Mouse (Mus musculus): ENCODE measurements at regions not wholly inside any gene's neighbourhood (a gene's known extent, or its start where the extent isn't known, plus 50 kb on each side); places are given as distances from the start of the nearest gene placed in this dataset.

DNA sequence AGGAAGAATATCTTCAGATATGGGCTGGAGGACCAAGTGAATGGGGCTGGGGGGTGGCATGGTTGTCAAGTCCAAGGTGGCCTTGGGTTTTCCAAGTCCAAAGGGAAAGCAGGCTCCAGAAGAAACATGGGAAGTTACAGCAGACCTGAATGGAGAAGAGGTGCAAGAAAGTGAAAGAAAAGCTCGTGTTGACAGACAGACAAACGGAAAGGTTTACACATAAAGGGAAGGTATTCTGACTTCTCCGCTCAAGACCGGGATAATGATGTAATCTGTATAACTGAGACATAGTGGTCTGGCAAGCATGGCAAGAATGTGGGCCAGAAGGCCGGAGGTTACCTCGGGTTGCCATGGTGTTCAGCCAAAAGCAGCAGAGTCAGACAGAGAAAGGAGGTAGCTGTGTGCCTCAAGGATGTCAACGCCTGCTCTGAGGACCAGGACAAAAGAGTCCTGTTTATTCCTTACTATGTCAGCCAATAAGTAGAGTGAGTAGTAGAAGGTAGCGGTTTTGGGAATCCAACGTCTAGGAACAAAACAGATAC, 50.8 kb upstream of the Elk3 start:
- Histone ChIP-seq H3K4me2 (replicated peaks; ENCODE audit: low read depth, low read length) (no peak overlapping the region), H3K9me3 (ENCODE audit: control insufficient read depth, low read depth, low read length) (no peaks in the 10 kb centered on the region), H3K27me3 (ENCODE audit: control insufficient read depth, insufficient read depth, low read length) (no peaks in the 10 kb centered on the region), H3K4me1 (ENCODE audit: control insufficient read depth, insufficient read depth, low read length) (no peaks in the 10 kb centered on the region), H3K4me3 (ENCODE audit: low read depth, low read length) (no peak overlapping the region), H3K36me3 (ENCODE audit: control insufficient read depth, insufficient read depth, low read length) (no peaks in the 10 kb centered on the region), H3K27ac (ENCODE audit: low read length) (no peak overlapping the region), H3K9ac (replicated peaks; ENCODE audit: low read depth, low read length) (no peak overlapping the region)
- WGBS, result 69% methylated on average over 9 of the region's 9 CpGs
- ATAC-seq (ENCODE audit: insufficient number of reproducible peaks, insufficient read depth, low FRiP score, low read depth), result no peak

DNA sequence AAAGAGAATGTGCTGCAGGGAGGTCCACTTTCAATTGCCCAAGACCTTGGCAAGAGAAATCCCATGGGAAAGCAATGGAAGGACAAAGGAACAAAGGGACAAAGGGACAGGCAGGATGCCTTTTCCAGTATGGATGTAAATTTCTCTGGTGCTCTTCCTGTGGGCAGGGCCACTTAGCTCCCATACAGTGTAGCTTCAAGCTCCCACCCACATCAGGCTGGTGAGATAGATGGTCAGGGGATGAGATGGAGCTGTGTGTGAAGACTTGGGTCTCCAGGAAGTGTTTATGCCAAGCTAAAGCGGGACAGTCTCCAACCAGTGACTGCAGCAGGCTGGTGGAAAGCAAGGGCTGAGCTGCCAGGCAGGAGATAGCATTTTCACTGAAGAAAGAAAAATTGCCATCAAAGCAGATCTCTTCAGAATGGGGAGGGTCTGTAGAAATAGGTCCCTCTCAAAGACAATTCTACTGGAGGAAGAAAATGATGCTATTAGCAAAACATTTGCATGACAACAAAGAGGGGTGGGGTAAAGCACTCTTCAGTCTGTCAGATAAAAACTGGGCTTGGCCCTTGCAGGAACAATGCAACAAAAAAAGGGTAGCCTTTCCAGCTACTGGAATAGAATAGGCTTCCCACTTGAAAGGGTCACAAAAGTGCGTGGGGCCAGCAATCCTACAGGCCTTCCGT, 53.3 kb upstream of the Elk3 start:
- H3K4me1 ChIP-seq (ENCODE audit: control insufficient read depth, insufficient read depth, low read length), result no peaks in the 10 kb centered on the region
- no peaks in the 10 kb centered on the region for H3K36me3 ChIP-seq (ENCODE audit: control insufficient read depth, insufficient read depth, low read length)
- no peak for ATAC-seq (ENCODE audit: insufficient number of reproducible peaks, insufficient read depth, low FRiP score, low read depth)
- H3K4me3 ChIP-seq (ENCODE audit: low read depth, low read length), result no peak overlapping the region
- H3K27ac ChIP-seq (ENCODE audit: low read length), result no peak overlapping the region
- H3K9me3 ChIP-seq (ENCODE audit: control insufficient read depth, low read depth, low read length), result no peaks in the 10 kb centered on the region
- H3K27me3 ChIP-seq (ENCODE audit: control insufficient read depth, insufficient read depth, low read length), result no peaks in the 10 kb centered on the region
- no peak overlapping the region for H3K9ac ChIP-seq (replicated peaks; ENCODE audit: low read depth, low read length)
- no peak overlapping the region for H3K4me2 ChIP-seq (replicated peaks; ENCODE audit: low read depth, low read length)
- 50% methylated on average over 3 of the region's 3 CpGs for WGBS

DNA sequence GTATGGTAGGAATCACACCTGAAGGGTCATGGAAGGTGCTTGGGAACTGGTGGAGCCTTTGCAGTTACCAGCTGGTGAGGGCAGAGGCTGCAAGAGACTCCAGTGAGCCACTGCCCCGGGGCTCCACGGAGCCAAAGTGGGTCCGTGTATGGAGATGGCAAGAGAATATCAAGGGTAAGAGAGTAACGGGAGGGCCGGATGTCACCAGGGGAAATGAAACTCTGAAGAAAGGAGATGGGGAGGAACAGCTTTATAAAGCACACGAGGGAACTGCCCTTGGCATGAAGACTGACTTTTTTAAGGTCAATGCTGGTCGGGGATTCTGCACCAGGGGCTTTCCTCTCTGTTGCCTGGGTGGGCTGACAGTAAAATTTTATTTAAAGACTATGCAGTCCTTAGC, 53.9 kb upstream of the Elk3 start:
- Histone ChIP-seq H3K9me3 (ENCODE audit: control insufficient read depth, low read depth, low read length) (no peaks in the 10 kb centered on the region), H3K4me3 (ENCODE audit: low read depth, low read length) (no peak overlapping the region), H3K27ac (ENCODE audit: low read length) (no peak overlapping the region), H3K27me3 (ENCODE audit: control insufficient read depth, insufficient read depth, low read length) (no peaks in the 10 kb centered on the region), H3K9ac (replicated peaks; ENCODE audit: low read depth, low read length) (no peak overlapping the region), H3K4me1 (ENCODE audit: control insufficient read depth, insufficient read depth, low read length) (no peaks in the 10 kb centered on the region), H3K36me3 (ENCODE audit: control insufficient read depth, insufficient read depth, low read length) (no peaks in the 10 kb centered on the region), H3K4me2 (replicated peaks; ENCODE audit: low read depth, low read length) (no peak overlapping the region)
- 84% methylated on average over 7 of the region's 7 CpGs for WGBS
- ATAC-seq (ENCODE audit: insufficient number of reproducible peaks, insufficient read depth, low FRiP score, low read depth), result no peak

- no peaks in the 10 kb centered on the region for H3K9me3 ChIP-seq (ENCODE audit: control insufficient read depth, low read depth, low read length)
- H3K4me2 ChIP-seq (replicated peaks; ENCODE audit: low read depth, low read length), result no peak overlapping the region
- no peak overlapping the region for H3K9ac ChIP-seq (replicated peaks; ENCODE audit: low read depth, low read length)
- H3K27ac ChIP-seq (ENCODE audit: low read length), result no peak overlapping the region
- no peak overlapping the region for H3K4me3 ChIP-seq (ENCODE audit: low read depth, low read length)
- ATAC-seq (ENCODE audit: insufficient number of reproducible peaks, insufficient read depth, low FRiP score, low read depth), result no peak
- H3K4me1 ChIP-seq (ENCODE audit: control insufficient read depth, insufficient read depth, low read length), result no peaks in the 10 kb centered on the region
- 66% methylated on average over 6 of the region's 6 CpGs for WGBS
- H3K27me3 ChIP-seq (ENCODE audit: control insufficient read depth, insufficient read depth, low read length), result no peaks in the 10 kb centered on the region
- H3K36me3 ChIP-seq (ENCODE audit: control insufficient read depth, insufficient read depth, low read length), result no peaks in the 10 kb centered on the region
These were observed 54.4 kb upstream of the Elk3 start for GRCm38 (mm10) chr10:93365318-93365717.

- WGBS, result 83% methylated on average over 5 of the region's 5 CpGs
- Histone ChIP-seq H3K27me3 (ENCODE audit: control insufficient read depth, insufficient read depth, low read length) (no peaks in the 10 kb centered on the region), H3K4me2 (replicated peaks; ENCODE audit: low read depth, low read length) (no peak overlapping the region), H3K9me3 (ENCODE audit: control insufficient read depth, low read depth, low read length) (no peaks in the 10 kb centered on the region), H3K9ac (replicated peaks; ENCODE audit: low read depth, low read length) (no peak overlapping the region), H3K4me3 (ENCODE audit: low read depth, low read length) (no peak overlapping the region), H3K4me1 (ENCODE audit: control insufficient read depth, insufficient read depth, low read length) (no peaks in the 10 kb centered on the region), H3K36me3 (ENCODE audit: control insufficient read depth, insufficient read depth, low read length) (no peaks in the 10 kb centered on the region), H3K27ac (ENCODE audit: low read length) (no peak overlapping the region)
- ATAC-seq (ENCODE audit: insufficient number of reproducible peaks, insufficient read depth, low FRiP score, low read depth), result no peak
These were observed 54.9 kb upstream of the Elk3 start for GRCm38 (mm10) chr10:93365824-93366223.

DNA sequence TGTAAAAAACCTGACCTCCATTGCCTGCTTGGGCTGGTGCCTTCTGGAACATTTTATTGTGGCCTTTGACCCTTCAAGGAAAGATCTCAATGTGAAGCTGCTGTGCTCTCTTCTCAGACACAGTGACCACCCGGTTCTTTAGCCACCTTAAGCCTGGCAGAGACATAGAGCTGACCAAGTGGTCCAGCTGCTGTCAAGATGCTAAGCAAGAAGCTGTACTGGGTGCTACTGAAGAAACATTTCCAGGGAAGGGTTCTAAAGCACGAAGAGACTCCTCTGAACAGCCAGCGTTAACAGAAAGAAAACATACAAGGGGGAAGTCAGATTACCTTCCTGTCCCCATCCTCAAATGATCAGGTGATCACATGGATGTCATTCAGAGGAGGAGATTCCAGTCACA, 58.8 kb upstream of the Elk3 start:
- no peaks in the 10 kb centered on the region for H3K4me1 ChIP-seq (ENCODE audit: control insufficient read depth, insufficient read depth, low read length)
- no peak overlapping the region for H3K27ac ChIP-seq (ENCODE audit: low read length)
- H3K9me3 ChIP-seq (ENCODE audit: control insufficient read depth, low read depth, low read length), result no peaks in the 10 kb centered on the region
- H3K9ac ChIP-seq (replicated peaks; ENCODE audit: low read depth, low read length), result no peak overlapping the region
- no peaks in the 10 kb centered on the region for H3K27me3 ChIP-seq (ENCODE audit: control insufficient read depth, insufficient read depth, low read length)
- no peaks in the 10 kb centered on the region for H3K36me3 ChIP-seq (ENCODE audit: control insufficient read depth, insufficient read depth, low read length)
- no peak overlapping the region for H3K4me2 ChIP-seq (replicated peaks; ENCODE audit: low read depth, low read length)
- WGBS, result 74% methylated on average over 3 of the region's 3 CpGs
- ATAC-seq (ENCODE audit: insufficient number of reproducible peaks, insufficient read depth, low FRiP score, low read depth), result no peak
- no peak overlapping the region for H3K4me3 ChIP-seq (ENCODE audit: low read depth, low read length)

DNA sequence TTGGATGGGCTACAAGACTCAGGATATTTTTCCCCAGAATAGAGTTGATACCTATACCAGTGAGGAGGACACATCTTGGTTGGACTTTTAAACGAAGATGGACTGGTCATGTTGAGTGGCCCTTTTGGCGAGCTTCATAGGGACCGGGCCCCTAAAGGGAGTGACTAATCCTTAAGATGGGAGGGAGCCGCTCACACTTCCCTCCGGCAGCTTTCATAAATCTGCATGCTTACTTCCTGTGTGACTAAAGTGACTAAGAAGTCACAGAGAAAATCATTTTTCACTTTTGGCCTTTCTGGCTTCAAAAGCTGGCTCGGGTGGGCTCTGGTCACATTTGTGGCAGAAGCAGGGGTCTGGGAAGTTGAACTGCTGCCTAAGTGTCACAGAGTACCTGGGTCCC, 59.4 kb upstream of the Elk3 start:
- Histone ChIP-seq H3K4me3 (ENCODE audit: low read depth, low read length) (no peak overlapping the region), H3K9me3 (ENCODE audit: control insufficient read depth, low read depth, low read length) (no peaks in the 10 kb centered on the region), H3K9ac (replicated peaks; ENCODE audit: low read depth, low read length) (no peak overlapping the region), H3K27ac (ENCODE audit: low read length) (no peak overlapping the region), H3K27me3 (ENCODE audit: control insufficient read depth, insufficient read depth, low read length) (no peaks in the 10 kb centered on the region), H3K36me3 (ENCODE audit: control insufficient read depth, insufficient read depth, low read length) (no peaks in the 10 kb centered on the region), H3K4me2 (replicated peaks; ENCODE audit: low read depth, low read length) (no peak overlapping the region), H3K4me1 (ENCODE audit: control insufficient read depth, insufficient read depth, low read length) (no peaks in the 10 kb centered on the region)
- WGBS, result 66% methylated on average over 6 of the region's 6 CpGs
- no peak for ATAC-seq (ENCODE audit: insufficient number of reproducible peaks, insufficient read depth, low FRiP score, low read depth)

DNA sequence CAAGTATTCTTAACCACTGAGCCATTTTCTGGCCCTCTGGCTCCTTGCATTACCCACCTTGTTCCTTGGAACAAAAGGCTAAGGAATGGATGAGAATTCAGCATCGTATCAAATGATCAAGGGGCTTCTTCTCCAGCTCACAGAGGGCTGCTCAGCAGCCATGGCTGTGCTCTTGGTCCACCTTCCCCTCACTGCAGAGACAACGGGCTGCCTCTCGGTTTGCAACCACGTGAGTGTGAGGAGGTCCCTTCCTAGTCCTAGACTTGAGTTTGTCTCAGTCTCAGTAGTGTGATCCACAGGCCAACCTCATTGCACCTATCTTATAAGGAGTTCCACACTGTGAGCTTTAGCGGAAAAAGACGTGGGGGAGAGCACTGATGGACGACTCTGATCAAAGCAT, 61.3 kb upstream of the Elk3 start:
- H3K4me2 ChIP-seq (replicated peaks; ENCODE audit: low read depth, low read length), result no peak overlapping the region
- WGBS, result 77% methylated on average over 7 of the region's 7 CpGs

GRCm38 (mm10) chr10:93373265-93373664, 62.3 kb upstream of the Elk3 start:
- Histone ChIP-seq H3K27ac (ENCODE audit: low read length) (no peak overlapping the region), H3K27me3 (ENCODE audit: control insufficient read depth, insufficient read depth, low read length) (no peaks in the 10 kb centered on the region)
- WGBS, result 87% methylated on average over 5 of the region's 5 CpGs

More for the DNA sequence above, 61.3 kb upstream of the Elk3 start:
- H3K9me3 ChIP-seq (ENCODE audit: control insufficient read depth, low read depth, low read length), result no peaks in the 10 kb centered on the region
- H3K27me3 ChIP-seq (ENCODE audit: control insufficient read depth, insufficient read depth, low read length), result no peaks in the 10 kb centered on the region
- H3K36me3 ChIP-seq (ENCODE audit: control insufficient read depth, insufficient read depth, low read length), result no peaks in the 10 kb centered on the region
- H3K27ac ChIP-seq (ENCODE audit: low read length), result no peak overlapping the region
- H3K4me1 ChIP-seq (ENCODE audit: control insufficient read depth, insufficient read depth, low read length), result no peaks in the 10 kb centered on the region
- no peak for ATAC-seq (ENCODE audit: insufficient number of reproducible peaks, insufficient read depth, low FRiP score, low read depth)
- H3K4me3 ChIP-seq (ENCODE audit: low read depth, low read length), result no peak overlapping the region
- H3K9ac ChIP-seq (replicated peaks; ENCODE audit: low read depth, low read length), result no peak overlapping the region

More at GRCm38 (mm10) chr10:93373265-93373664, 62.3 kb upstream of the Elk3 start:
- Histone ChIP-seq H3K36me3 (ENCODE audit: control insufficient read depth, insufficient read depth, low read length) (no peaks in the 10 kb centered on the region), H3K9me3 (ENCODE audit: control insufficient read depth, low read depth, low read length) (no peaks in the 10 kb centered on the region), H3K4me1 (ENCODE audit: control insufficient read depth, insufficient read depth, low read length) (no peaks in the 10 kb centered on the region), H3K4me3 (ENCODE audit: low read depth, low read length) (no peak overlapping the region), H3K4me2 (replicated peaks; ENCODE audit: low read depth, low read length) (no peak overlapping the region), H3K9ac (replicated peaks; ENCODE audit: low read depth, low read length) (no peak overlapping the region)
- ATAC-seq (ENCODE audit: insufficient number of reproducible peaks, insufficient read depth, low FRiP score, low read depth), result no peak

All from stomach, embryonic 14.5 days (tissue).